Comparison of ENCODE assay signal across 21 mouse cellular contexts in the genomic region with DNA sequence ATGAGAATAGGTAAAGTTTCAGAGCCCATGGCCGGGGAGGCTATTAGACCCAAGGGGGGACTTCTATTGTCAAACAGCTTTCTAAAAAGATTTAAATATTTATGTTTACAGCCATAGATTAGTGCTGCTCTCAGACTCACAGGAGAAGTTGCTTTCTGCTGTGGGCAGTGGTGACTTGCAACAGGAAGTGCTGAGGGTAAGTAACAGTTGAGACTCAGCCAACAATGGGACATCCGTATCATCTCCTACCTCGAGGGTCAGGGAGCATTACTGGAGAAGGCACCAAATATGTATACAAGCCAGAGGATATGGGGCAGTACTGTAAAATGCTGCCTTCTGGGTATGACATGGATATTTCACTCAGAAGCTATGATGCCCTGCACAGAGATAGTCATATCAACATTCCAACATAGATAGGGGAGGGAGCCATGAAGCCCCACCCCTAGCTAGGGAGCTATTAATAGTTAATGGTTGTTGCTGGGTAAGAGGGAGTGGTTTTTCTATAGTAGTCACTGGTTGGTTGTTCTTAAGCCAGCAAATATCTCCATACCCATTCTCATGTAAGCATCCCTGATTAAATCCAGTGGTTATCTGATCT.
A peak's percentile ranks its signal among the peaks of the same experiment; 100 is the strongest.
DNase-seq lines count a peak whose midpoint lies in the region; ATAC-seq lines count a peak whose summit lies in the region.
"Had no signal": no experiment of that assay in that cellular context is flagged by ENCODE, and none has a peak within 500 bp of the region (broad histone marks: within the 10 kb centered on the region; RNA-seq: fewer than 3 reads in every experiment).

No protein-coding gene starts in this region.

- H3K36me3 ChIP-seq in lung, embryonic 16.5 days (ENCODE audit: control insufficient read depth, insufficient read depth, low read length) = no peaks in the 10 kb centered on the region
- no peaks in the 10 kb centered on the region for H3K36me3 ChIP-seq in liver, embryonic 13.5 days
- H3K36me3 ChIP-seq: limb, embryonic 10.5 days; lung, embryonic 15.5 days; midbrain, embryonic 12.5 days had no signal

- no peaks in the 10 kb centered on the region for H3K9me3 ChIP-seq in lung, embryonic 16.5 days (ENCODE audit: control insufficient read depth, low read length)
- H3K9me3 ChIP-seq in liver, embryonic 13.5 days (replicated peaks) = no peaks in the 10 kb centered on the region
- H3K9me3 ChIP-seq: limb, embryonic 10.5 days; lung, embryonic 15.5 days; midbrain, embryonic 12.5 days had no signal

- 57% methylated on average over 3 of the region's 3 CpGs for WGBS in lung, embryonic 16.5 days
- WGBS in liver, embryonic 13.5 days (ENCODE audit: insufficient replicate concordance) = 25% methylated on average over 3 of the region's 3 CpGs

- ATAC-seq in lung, embryonic 16.5 days (ENCODE audit: low read depth) = peak; percentile 38; the same call in 1 of the 2 replicates
- ATAC-seq in liver, embryonic 13.5 days (ENCODE audit: low read depth) = peak; percentile 95
- ATAC-seq in monocyte, adult 5-6 weeks (replicated peaks; ENCODE audit: insufficient number of reproducible peaks, low FRiP score, low TSS enrichment, poor library complexity, severe bottlenecking) = 0 out of 2 replicates have a peak, but pooled peaks have one; percentile 22
- ATAC-seq: forebrain, postnatal 0 days; hindbrain, embryonic 16.5 days; Patski had no signal

- H3K4me2 ChIP-seq in lung, embryonic 16.5 days (ENCODE audit: low read depth, low read length) = no peak overlapping the region
- H3K4me2 ChIP-seq in liver, embryonic 13.5 days = peak overlapping the region; percentile 38
- H3K4me2 ChIP-seq: lung, embryonic 15.5 days; midbrain, embryonic 12.5 days had no signal

- H3K4me3 ChIP-seq in lung, embryonic 16.5 days (ENCODE audit: low read length) = no peak overlapping the region
- H3K4me3 ChIP-seq in liver, embryonic 13.5 days (replicated peaks) = no peak overlapping the region
- H3K4me3 ChIP-seq: limb, embryonic 10.5 days; lung, embryonic 15.5 days; midbrain, embryonic 12.5 days had no signal

- H3K9ac ChIP-seq in lung, embryonic 16.5 days (ENCODE audit: low read length) = no peak overlapping the region
- no peak overlapping the region for H3K9ac ChIP-seq in liver, embryonic 13.5 days
- H3K9ac ChIP-seq: forebrain, postnatal 0 days; lung, embryonic 15.5 days; midbrain, embryonic 12.5 days had no signal

- H3K27me3 ChIP-seq in lung, embryonic 16.5 days (ENCODE audit: control insufficient read depth, insufficient read depth, low read depth, low read length) = no peaks in the 10 kb centered on the region
- no peaks in the 10 kb centered on the region for H3K27me3 ChIP-seq in liver, embryonic 13.5 days
- H3K27me3 ChIP-seq: lung, embryonic 15.5 days; Patski had no signal

- H3K4me1 ChIP-seq in lung, embryonic 16.5 days (replicated peaks; ENCODE audit: control insufficient read depth, insufficient read depth, low read length) = peaks cover 6% of the 10 kb centered on the region
- H3K4me1 ChIP-seq in liver, embryonic 13.5 days (replicated peaks) = peaks cover 15% of the 10 kb centered on the region
- H3K4me1 ChIP-seq: midbrain, embryonic 12.5 days had no signal

- no peak for DNase-seq in lung, postnatal 14 days
- DNase-seq in c-Kit-positive CD71-positive TER-119-positive erythroid progenitor cells, embryonic 14.5 days (ENCODE audit: low spot score) = peak; percentile 54
- DNase-seq in liver, embryonic 13.5 days = peak; percentile 36
- no peak for DNase-seq in kidney, postnatal 36 days
- no peak for DNase-seq in embryo, embryonic 10.5 days (ENCODE audit: low spot score)
- no peak for DNase-seq in layer of hippocampus, postnatal 10 days (ENCODE audit: low spot score in 2 of 2)
- DNase-seq: cerebellum, adult 2 months; embryo, embryonic 11 days; forebrain, postnatal 0 days; heart, postnatal 14 days; kidney, adult 11 months; kidney, postnatal 25 days; right cerebral cortex, postnatal 14 days; thymus, postnatal 4 days had no signal

- H3K27ac ChIP-seq in lung, embryonic 16.5 days (ENCODE audit: low read length) = no peak overlapping the region
- H3K27ac ChIP-seq in liver, embryonic 13.5 days = peak overlapping the region; percentile 34
- H3K27ac ChIP-seq: limb, embryonic 10.5 days; lung, embryonic 15.5 days; midbrain, embryonic 12.5 days had no signal

Comparison
In these comparisons a context has a peak if more than half of its experiments do, and no peak if none do; other contexts are left out.
1. ATAC-seq: peak in every context shown above with its lines; median percentile 95 in liver, embryonic 13.5 days; 38 in lung, embryonic 16.5 days; 22 in monocyte, adult 5-6 weeks.
2. DNase-seq: peak in c-Kit-positive CD71-positive TER-119-positive erythroid progenitor cells, embryonic 14.5 days (single experiment) and liver, embryonic 13.5 days (single experiment); none in lung, postnatal 14 days (single experiment), kidney, postnatal 36 days (0 of 2), embryo, embryonic 10.5 days (single experiment) and layer of hippocampus, postnatal 10 days (0 of 2).